ENCODE assay signal across 29 mouse cellular contexts in genomic region chr10:43593182-43593581, GRCm38 (mm10). TPM values are rescaled to one million over a fixed set of nuclear protein-coding genes. Genes with fewer than 3 reads are reported as not detected.
DNase-seq lines count a peak whose midpoint lies in the region; ATAC-seq and TF ChIP-seq lines count a peak whose summit lies in the region.
"Had no signal": no experiment of that assay in that cellular context is flagged by ENCODE, and none has a peak within 500 bp of the region (broad histone marks: within the 10 kb centered on the region; RNA-seq: fewer than 3 reads in every experiment).

No protein-coding gene starts in this region.

- peaks cover 3% of the 10 kb centered on the region; the same call in 1 of the 2 replicates for H3K4me1 ChIP-seq in spleen, adult 2 months (ENCODE audit: control insufficient read depth, insufficient read depth, insufficient read length)
- peaks cover 94% of the 10 kb centered on the region for H3K4me1 ChIP-seq in liver, embryonic 15.5 days (replicated peaks)
- H3K4me1 ChIP-seq: forebrain, embryonic 13.5 days had no signal

- H3K27me3 ChIP-seq in spleen, adult 2 months (ENCODE audit: control insufficient read depth, insufficient read depth, low read length) = no peaks in the 10 kb centered on the region
- no peaks in the 10 kb centered on the region for H3K27me3 ChIP-seq in liver, embryonic 15.5 days
- H3K27me3 ChIP-seq: embryonic facial prominence, embryonic 12.5 days; forebrain, embryonic 13.5 days; heart, embryonic 15.5 days; limb, embryonic 12.5 days had no signal

- DNase-seq in spleen, adult 2 months (ENCODE audit: low read depth in 1 of 2, low spot score in 2 of 2) = no peak
- no peak for DNase-seq in spleen, postnatal 4 days (ENCODE audit: low spot score in 2 of 2)
- peak; percentile 82 for DNase-seq in liver
- no peak for DNase-seq in right cerebral cortex, postnatal 36 days (ENCODE audit: low spot score in 2 of 2)
- no peak for DNase-seq in gastrocnemius, adult 2 months
- no peak for DNase-seq in left cerebral cortex, postnatal 4 days
- no peak for DNase-seq in cerebellum, postnatal 25 days
- DNase-seq: adrenal gland, adult 2 months; adrenal gland, postnatal 36 days; cerebellum, adult 9-10 months; embryo, embryonic 11 days; gastrocnemius, postnatal 14 days; kidney, adult 8-10 months; kidney, postnatal 10 days; layer of hippocampus, adult 9-11 months; lung, adult 18-20 months; midbrain, embryonic 14.5 days; right cerebral cortex, postnatal 14 days; spleen, adult 18-20 months; thymus, postnatal 14 days had no signal

- intact Hi-C loops in gastrocnemius, adult 2 months (cut with DNase I) = no loop called here
- intact Hi-C loops in left cerebral cortex, postnatal 4 days (cut with DNase I) = no loop called here

- peak overlapping the region; percentile 61 for H3K9ac ChIP-seq in liver, embryonic 15.5 days
- H3K9ac ChIP-seq: embryonic facial prominence, embryonic 12.5 days; forebrain, embryonic 13.5 days; heart, embryonic 15.5 days; limb, embryonic 12.5 days had no signal

- WGBS in spleen, adult 2 months = 79% methylated on average over 5 of the region's 5 CpGs
- WGBS in liver, embryonic 15.5 days (ENCODE audit: insufficient replicate concordance) = 37% methylated on average over 5 of the region's 5 CpGs

- ATAC-seq in liver, embryonic 15.5 days (ENCODE audit: insufficient read depth) = peak; percentile 88
- ATAC-seq: activated CD4-positive, CD25-positive, alpha-beta regulatory T cell, adult 4 months; forebrain, embryonic 13.5 days; hindbrain, embryonic 16.5 days; lung, postnatal 0 days had no signal

- TF ChIP-seq CTCF in spleen, adult 2 months (IDR thresholded peaks at IDR 0.05; ENCODE audit: extremely low read depth, insufficient read depth, insufficient read length, insufficient replicate concordance) = no peak
- TF ChIP-seq CTCF in gastrocnemius, adult 2 months (IDR thresholded peaks at IDR 0.05) = no peak

- no peak for TF ChIP-seq POLR2A in spleen, adult 2 months (IDR thresholded peaks at IDR 0.05; ENCODE audit: low read depth, low read length)

- no peaks in the 10 kb centered on the region for H3K36me3 ChIP-seq in spleen, adult 2 months (ENCODE audit: control insufficient read depth, insufficient read depth, low read length)
- no peaks in the 10 kb centered on the region for H3K36me3 ChIP-seq in liver, embryonic 15.5 days (replicated peaks)
- H3K36me3 ChIP-seq: embryonic facial prominence, embryonic 12.5 days; G1E; heart, embryonic 15.5 days; limb, embryonic 12.5 days had no signal

- peak overlapping the region; percentile 59; the same call in 1 of the 2 replicates for H3K27ac ChIP-seq in spleen, adult 2 months (ENCODE audit: insufficient read depth, low read length)
- peak overlapping the region; percentile 94 for H3K27ac ChIP-seq in liver, embryonic 15.5 days (replicated peaks)
- H3K27ac ChIP-seq in gastrocnemius, adult 2 months = no peak overlapping the region
- H3K27ac ChIP-seq: embryonic facial prominence, embryonic 12.5 days; forebrain, embryonic 13.5 days; heart, embryonic 15.5 days; limb, embryonic 12.5 days had no signal

- H3K4me3 ChIP-seq in spleen, adult 2 months (ENCODE audit: extremely low read depth, insufficient read depth, insufficient read length) = no peak overlapping the region
- peak overlapping the region; percentile 61 for H3K4me3 ChIP-seq in liver, embryonic 15.5 days (replicated peaks)
- H3K4me3 ChIP-seq in gastrocnemius, adult 2 months = no peak overlapping the region
- H3K4me3 ChIP-seq: embryonic facial prominence, embryonic 12.5 days; forebrain, embryonic 13.5 days; heart, embryonic 15.5 days; limb, embryonic 12.5 days had no signal

- peak overlapping the region; percentile 63 for H3K4me2 ChIP-seq in liver, embryonic 15.5 days
- H3K4me2 ChIP-seq: embryonic facial prominence, embryonic 12.5 days; forebrain, embryonic 13.5 days; heart, embryonic 15.5 days; limb, embryonic 12.5 days had no signal

- H3K9me3 ChIP-seq in liver, embryonic 15.5 days (replicated peaks) = no peaks in the 10 kb centered on the region
- H3K9me3 ChIP-seq: embryonic facial prominence, embryonic 12.5 days; forebrain, embryonic 13.5 days; G1E; heart, embryonic 15.5 days had no signal

RNA-seq across cellular contexts. Expression of gene Cd24a, which starts 15.1 kb away (rescaled TPM):
- 418 and 468 TPM in 2 replicates for polyA plus RNA-seq in spleen, adult 2 months (2012; rRNA removed)
- polyA plus RNA-seq in liver, embryonic 15.5 days (2015; fragmentation: Nextera tagmentation; extraction: Ambion mirVana) = 938 and 960 TPM in 2 replicates
- 100 to 1,000 TPM; 120 to 170 TPM for total RNA-seq in gastrocnemius, adult 2 months (2021)
- 100 to 1,000 TPM; 535 to 639 TPM for total RNA-seq in left cerebral cortex, postnatal 4 days (2021)

RNA-seq across cellular contexts. Expression of gene 1700021F05Rik, which starts 52.4 kb away (rescaled TPM):
- 3.6 and 3.9 TPM in 2 replicates for polyA plus RNA-seq in spleen, adult 2 months (2012; rRNA removed)
- polyA plus RNA-seq in liver, embryonic 15.5 days (2015; fragmentation: Nextera tagmentation; extraction: Ambion mirVana) = 25.0 and 27.5 TPM in 2 replicates
- total RNA-seq in gastrocnemius, adult 2 months (2021) = 100 to 1,000 TPM in 1 of 2 experiments, 10 to 100 TPM in 1; 83.3 to 126 TPM
- total RNA-seq in left cerebral cortex, postnatal 4 days (2021) = 10 to 100 TPM; 45.2 to 52.1 TPM
